In the genomic region with DNA sequence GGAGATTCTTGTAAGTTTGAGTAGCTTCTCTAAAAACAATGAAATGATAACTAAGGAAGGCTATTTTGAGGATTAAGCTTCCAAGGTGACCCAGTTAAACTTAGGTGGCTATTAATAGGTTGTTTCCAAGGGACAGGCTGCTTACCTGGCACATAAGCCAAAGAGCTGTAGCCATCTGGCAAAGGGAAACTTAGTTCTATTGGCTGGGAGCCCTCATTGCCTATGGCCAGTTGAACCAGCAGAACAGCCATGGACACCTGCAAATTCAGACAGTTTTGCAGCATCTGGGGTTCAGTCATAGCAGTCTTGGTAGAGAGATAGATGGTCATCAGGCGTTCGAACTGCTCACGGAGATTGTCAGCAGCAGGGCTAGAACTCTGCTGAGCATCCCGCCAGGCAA, we compare ENCODE assay signal across 17 mouse cellular contexts. TPM values are rescaled to one million over a fixed set of nuclear protein-coding genes. Genes with fewer than 3 reads are reported as not detected.
DNase-seq lines count a peak whose midpoint lies in the region; ATAC-seq and TF ChIP-seq lines count a peak whose summit lies in the region.
"Had no signal": no experiment of that assay in that cellular context is flagged by ENCODE, and none has a peak within 500 bp of the region (broad histone marks: within the 10 kb centered on the region; RNA-seq: fewer than 3 reads in every experiment).

No protein-coding gene starts in this region.

- no peaks in the 10 kb centered on the region for H3K27me3 ChIP-seq in heart, embryonic 12.5 days (replicated peaks)
- no peaks in the 10 kb centered on the region for H3K27me3 ChIP-seq in heart, postnatal 0 days (ENCODE audit: control insufficient read depth, insufficient read depth, low read length)
- no peaks in the 10 kb centered on the region for H3K27me3 ChIP-seq in hindbrain, postnatal 0 days (ENCODE audit: insufficient read depth, low read length)
- no peaks in the 10 kb centered on the region for H3K27me3 ChIP-seq in neural tube, embryonic 15.5 days (replicated peaks)

- no peak for TF ChIP-seq CTCF in heart, postnatal 0 days (IDR thresholded peaks at IDR 0.05; ENCODE audit: low read depth)
- no peak for TF ChIP-seq CTCF in hindbrain, postnatal 0 days (IDR thresholded peaks at IDR 0.05; ENCODE audit: low read depth)

- no peak for TF ChIP-seq EP300 in heart, postnatal 0 days (IDR thresholded peaks at IDR 0.05; ENCODE audit: low read depth)

- WGBS in heart, embryonic 12.5 days, result 89% methylated on average over 4 of the region's 4 CpGs
- 89% methylated on average over 4 of the region's 4 CpGs for WGBS in heart, postnatal 0 days
- WGBS in hindbrain, postnatal 0 days, result 94% methylated on average over 4 of the region's 4 CpGs
- WGBS in neural tube, embryonic 15.5 days, result 93% methylated on average over 4 of the region's 4 CpGs

- H3K9me3 ChIP-seq in heart, embryonic 12.5 days (replicated peaks), result no peaks in the 10 kb centered on the region
- H3K9me3 ChIP-seq in heart, postnatal 0 days (replicated peaks; ENCODE audit: control insufficient read depth, low read length), result no peaks in the 10 kb centered on the region
- H3K9me3 ChIP-seq in hindbrain, postnatal 0 days (ENCODE audit: low read length), result no peaks in the 10 kb centered on the region
- H3K9me3 ChIP-seq in neural tube, embryonic 15.5 days (replicated peaks), result no peaks in the 10 kb centered on the region
- H3K9me3 ChIP-seq: midbrain, embryonic 10.5 days had no signal

- no peak overlapping the region for H3K9ac ChIP-seq in heart, embryonic 12.5 days
- no peak overlapping the region for H3K9ac ChIP-seq in heart, postnatal 0 days (replicated peaks; ENCODE audit: low read depth, low read length)
- H3K9ac ChIP-seq in hindbrain, postnatal 0 days (replicated peaks; ENCODE audit: low read length), result no peak overlapping the region
- H3K9ac ChIP-seq in neural tube, embryonic 15.5 days (replicated peaks), result no peak overlapping the region
- H3K9ac ChIP-seq: liver, embryonic 14.5 days had no signal

- DNase-seq in heart, adult 8-10 months (ENCODE audit: low spot score), result peak; percentile 60
- DNase-seq in cerebellum, adult 18-20 months, result peak; percentile 79 to 83
- peak; percentile 62 to 80 for DNase-seq in cerebellum, postnatal 14 days
- peak; percentile 44 for DNase-seq in heart, postnatal 0 days (ENCODE audit: low spot score)
- DNase-seq in hindbrain, postnatal 0 days (ENCODE audit: low spot score), result no peak
- no peak for DNase-seq in urinary bladder, postnatal 25 days (ENCODE audit: low spot score)
- DNase-seq: layer of hippocampus, adult 9-11 months; left cerebral cortex, postnatal 4 days; lung, postnatal 14 days; thymus, postnatal 36 days had no signal

- ATAC-seq in heart, embryonic 12.5 days (ENCODE audit: insufficient number of reproducible peaks, low FRiP score), result no peak
- peak; percentile 63; the same call in 1 of the 2 replicates for ATAC-seq in heart, postnatal 0 days (ENCODE audit: insufficient read depth, low read depth)
- ATAC-seq in hindbrain, postnatal 0 days, result no peak
- no peak for ATAC-seq in neural tube, embryonic 15.5 days (ENCODE audit: low FRiP score)
- ATAC-seq: CD4-positive, CD25-positive, alpha-beta regulatory T cell, adult 4 months; forebrain, embryonic 16.5 days had no signal

- no peak overlapping the region for H3K27ac ChIP-seq in heart, embryonic 12.5 days (ENCODE audit: poor library complexity, severe bottlenecking)
- H3K27ac ChIP-seq in heart, postnatal 0 days (ENCODE audit: low read depth), result peak overlapping the region; percentile 78
- no peak overlapping the region for H3K27ac ChIP-seq in hindbrain, postnatal 0 days
- no peak overlapping the region for H3K27ac ChIP-seq in neural tube, embryonic 15.5 days (replicated peaks)
- H3K27ac ChIP-seq: kidney, postnatal 0 days; liver, embryonic 14.5 days; midbrain, embryonic 10.5 days had no signal

- H3K4me2 ChIP-seq in heart, embryonic 12.5 days, result no peak overlapping the region
- no peak overlapping the region for H3K4me2 ChIP-seq in heart, postnatal 0 days (ENCODE audit: low read depth, low read length)
- H3K4me2 ChIP-seq in hindbrain, postnatal 0 days (ENCODE audit: low read depth, low read length), result no peak overlapping the region
- no peak overlapping the region for H3K4me2 ChIP-seq in neural tube, embryonic 15.5 days

- peaks cover 6% of the 10 kb centered on the region for H3K4me1 ChIP-seq in heart, embryonic 12.5 days (replicated peaks)
- 0 out of 2 replicates have a peak, but pooled peaks cover 4% of the 10 kb centered on the region for H3K4me1 ChIP-seq in heart, postnatal 0 days (ENCODE audit: control insufficient read depth, insufficient read depth)
- H3K4me1 ChIP-seq in hindbrain, postnatal 0 days (ENCODE audit: insufficient read depth, low read length), result no peaks in the 10 kb centered on the region
- no peaks in the 10 kb centered on the region for H3K4me1 ChIP-seq in neural tube, embryonic 15.5 days
- H3K4me1 ChIP-seq: midbrain, embryonic 10.5 days had no signal

- H3K36me3 ChIP-seq in heart, embryonic 12.5 days, result peaks cover 84% of the 10 kb centered on the region
- peaks cover 83% of the 10 kb centered on the region for H3K36me3 ChIP-seq in heart, postnatal 0 days (replicated peaks; ENCODE audit: control insufficient read depth, insufficient read depth, low read length)
- H3K36me3 ChIP-seq in hindbrain, postnatal 0 days (ENCODE audit: insufficient read depth, low read length), result peaks cover 84% of the 10 kb centered on the region
- H3K36me3 ChIP-seq in neural tube, embryonic 15.5 days, result peaks cover 86% of the 10 kb centered on the region

- no peak overlapping the region for H3K4me3 ChIP-seq in heart, embryonic 12.5 days
- no peak overlapping the region for H3K4me3 ChIP-seq in heart, postnatal 0 days (ENCODE audit: low read depth, low read length)
- no peak overlapping the region for H3K4me3 ChIP-seq in hindbrain, postnatal 0 days (ENCODE audit: low read length)
- H3K4me3 ChIP-seq in neural tube, embryonic 15.5 days (replicated peaks), result no peak overlapping the region
- H3K4me3 ChIP-seq: midbrain, embryonic 10.5 days had no signal

RNA-seq across cellular contexts. Expression of gene Atp5l, which starts 21.9 kb away (rescaled TPM):
- 1,000 to 10,000 TPM; 1,427 to 1,918 (median 1,690) TPM for total RNA-seq in heart, adult 8-10 months (2022)
- 924 and 963 TPM in 2 replicates for polyA plus RNA-seq in heart, embryonic 12.5 days (2016; fragmentation: Nextera tagmentation; extraction: Ambion mirVana)
- 688 and 746 TPM in 2 replicates for total RNA-seq in heart, postnatal 0 days (2014; rRNA removed; ENCODE audit: low replicate concordance)
- 2,678 and 2,844 TPM in 2 replicates for polyA plus RNA-seq in heart, postnatal 0 days (2015; fragmentation: Nextera tagmentation; extraction: Ambion mirVana)
- total RNA-seq in hindbrain, postnatal 0 days (2014; rRNA removed), result 217 and 223 TPM in 2 replicates
- polyA plus RNA-seq in hindbrain, postnatal 0 days (2015; fragmentation: Nextera tagmentation; extraction: Ambion mirVana), result 1,057 and 1,065 TPM in 2 replicates
- polyA plus RNA-seq in neural tube, embryonic 15.5 days (2015; fragmentation: Nextera tagmentation; extraction: Ambion mirVana), result 830 and 890 TPM in 2 replicates

RNA-seq across cellular contexts. Expression of gene Ube4a, which starts 23.0 kb away (rescaled TPM):
- total RNA-seq in heart, adult 8-10 months (2022), result 10 to 100 TPM; 33.8 to 42.1 (median 35.3) TPM
- 18.9 and 21.6 TPM in 2 replicates for polyA plus RNA-seq in heart, embryonic 12.5 days (2016; fragmentation: Nextera tagmentation; extraction: Ambion mirVana)
- 10.7 and 16.8 TPM in 2 replicates for total RNA-seq in heart, postnatal 0 days (2014; rRNA removed; ENCODE audit: low replicate concordance)
- 9.8 and 9.9 TPM in 2 replicates for polyA plus RNA-seq in heart, postnatal 0 days (2015; fragmentation: Nextera tagmentation; extraction: Ambion mirVana)
- total RNA-seq in hindbrain, postnatal 0 days (2014; rRNA removed), result 42.9 and 44.5 TPM in 2 replicates
- 23.8 and 24.8 TPM in 2 replicates for polyA plus RNA-seq in hindbrain, postnatal 0 days (2015; fragmentation: Nextera tagmentation; extraction: Ambion mirVana)
- polyA plus RNA-seq in neural tube, embryonic 15.5 days (2015; fragmentation: Nextera tagmentation; extraction: Ambion mirVana), result 31.8 and 34.2 TPM in 2 replicates

RNA-seq across cellular contexts. Expression of gene Cd3g, which starts 37.8 kb away (rescaled TPM):
- 1 to 10 TPM in 2 of 4 experiments, under 1 TPM in 2; 0.34 to 1.2 (median 0.75) TPM for total RNA-seq in heart, adult 8-10 months (2022)
- polyA plus RNA-seq in heart, embryonic 12.5 days (2016; fragmentation: Nextera tagmentation; extraction: Ambion mirVana), result 0.35 TPM in 1 of 2 replicates, not detected in the other
- 1.2 TPM in 1 of 2 replicates, not detected in the other for total RNA-seq in heart, postnatal 0 days (2014; rRNA removed; ENCODE audit: low replicate concordance)
- polyA plus RNA-seq in heart, postnatal 0 days (2015; fragmentation: Nextera tagmentation; extraction: Ambion mirVana), result 0.11 TPM in 1 of 2 replicates, not detected in the other
- not detected in 2 replicates for total RNA-seq in hindbrain, postnatal 0 days (2014; rRNA removed)
- polyA plus RNA-seq in hindbrain, postnatal 0 days (2015; fragmentation: Nextera tagmentation; extraction: Ambion mirVana), result not detected in 2 replicates
- polyA plus RNA-seq in neural tube, embryonic 15.5 days (2015; fragmentation: Nextera tagmentation; extraction: Ambion mirVana), result 114 TPM in 1 of 2 replicates, not detected in the other
- total RNA-seq: left cerebral cortex, postnatal 4 days had no signal
- polyA plus RNA-seq: forebrain, embryonic 16.5 days; kidney, postnatal 0 days; midbrain, embryonic 10.5 days had no signal

RNA-seq across cellular contexts. Expression of gene Cd3d, which starts 39.2 kb away (rescaled TPM):
- total RNA-seq in heart, adult 8-10 months (2022), result not detected
- not detected in 2 replicates for polyA plus RNA-seq in heart, embryonic 12.5 days (2016; fragmentation: Nextera tagmentation; extraction: Ambion mirVana)
- 1.9 TPM in 1 of 2 replicates, not detected in the other for total RNA-seq in heart, postnatal 0 days (2014; rRNA removed; ENCODE audit: low replicate concordance)
- not detected in 2 replicates for polyA plus RNA-seq in heart, postnatal 0 days (2015; fragmentation: Nextera tagmentation; extraction: Ambion mirVana)
- not detected in 2 replicates for total RNA-seq in hindbrain, postnatal 0 days (2014; rRNA removed)
- polyA plus RNA-seq in hindbrain, postnatal 0 days (2015; fragmentation: Nextera tagmentation; extraction: Ambion mirVana), result 0.09 TPM in 1 of 2 replicates, not detected in the other
- 31.2 TPM in 1 of 2 replicates, not detected in the other for polyA plus RNA-seq in neural tube, embryonic 15.5 days (2015; fragmentation: Nextera tagmentation; extraction: Ambion mirVana)
- total RNA-seq: left cerebral cortex, postnatal 4 days had no signal
- polyA plus RNA-seq: forebrain, embryonic 16.5 days; midbrain, embryonic 10.5 days had no signal

Comparison
In these comparisons a context has a peak if more than half of its experiments do, and no peak if none do; other contexts are left out.
1. DNase-seq: peak in heart, adult 8-10 months (single experiment), cerebellum, adult 18-20 months (2 of 2), cerebellum, postnatal 14 days (2 of 2) and heart, postnatal 0 days (single experiment); none in hindbrain, postnatal 0 days (single experiment) and urinary bladder, postnatal 25 days (single experiment).